Mouse (Mus musculus) large intestine, adult 2 months (tissue): ENCODE measurements around the gene Med24. TPM values are rescaled to one million over a fixed set of nuclear protein-coding genes. Genes with fewer than 3 reads are reported as not detected.
A peak's percentile ranks its signal among the peaks of the same experiment; 100 is the strongest.

ENCODE experiments used
- DNase-seq: peaks from one replicate; pipeline ENCODE4 v3.0.0-alpha.2; 2012; ENCODE audit warnings: low read depth, low spot score
- WGBS: fragments of 180-500 bp; shearing (Covaris S2); methylation state at CpG from one replicate; pipeline ENCODE4 v1.1.7; 2018; 5-methylcytosine and 5-hydroxymethylcytosine counted together
- polyA plus RNA-seq: library from polyadenylated mRNA; depleted of rRNA; stranded (reverse); fragments of >200 nt; gene quantifications from 2 replicates; pipeline ENCODE4 v1.2.3, GENCODE M21; 2012; rRNA removed

Gene Med24
- polyA plus RNA-seq = 43.2 and 50.8 TPM in 2 replicates

GRCm38 (mm10) chr11:98729119-98729588, at the start of gene Med24:
Gene Med24, minus strand, starts transcription at chr11:98729435.
- under 1% methylated on average over 16 of the region's 16 CpGs for WGBS
- DNase-seq = no peak

GRCm38 (mm10) chr11:98777888-98778287, 48.7 kb upstream of the Med24 start:
- no peak for DNase-seq

GRCm38 (mm10) chr11:98776843-98777590, 47.8 kb upstream of the Med24 start:
- no peak for DNase-seq
- 8% methylated on average over 9 of the region's 9 CpGs for WGBS

- DNase-seq = no peak
- WGBS = 29% methylated on average over 12 of the region's 12 CpGs
These were observed 47.0 kb upstream of the Med24 start for GRCm38 (mm10) chr11:98776052-98776764.

GRCm38 (mm10) chr11:98775348-98776051, 46.3 kb upstream of the Med24 start:
- WGBS = under 1% methylated on average over 15 of the region's 15 CpGs
- no peak for DNase-seq

- no peak for DNase-seq
- WGBS = 1% methylated on average over 22 of the region's 22 CpGs
These were observed 45.5 kb upstream of the Med24 start, which contains the start of gene Nr1d1 for GRCm38 (mm10) chr11:98774582-98775347. Gene Nr1d1, minus strand, starts transcription at chr11:98775333.

- WGBS = 0% methylated on average over 37 of the region's 37 CpGs
- DNase-seq = peak; percentile 100
These were observed 44.5 kb upstream of the Med24 start for GRCm38 (mm10) chr11:98773635-98774295.

- DNase-seq = no peak
- WGBS = 6% methylated on average over 8 of the region's 8 CpGs
These were observed 43.5 kb upstream of the Med24 start for GRCm38 (mm10) chr11:98772667-98773171.

GRCm38 (mm10) chr11:98771844-98772525, 42.8 kb upstream of the Med24 start:
- 82% methylated on average over 11 of the region's 11 CpGs for WGBS
- no peak for DNase-seq

GRCm38 (mm10) chr11:98771131-98771530, 41.9 kb upstream of the Med24 start:
- WGBS = 92% methylated on average over 18 of the region's 18 CpGs
- no peak for DNase-seq

- no peak for DNase-seq
- WGBS = 53% methylated on average over 26 of the region's 26 CpGs
These were observed 41.1 kb upstream of the Med24 start for GRCm38 (mm10) chr11:98770096-98770975.

GRCm38 (mm10) chr11:98769007-98769954, 40.0 kb upstream of the Med24 start:
- no peak for DNase-seq
- WGBS = 81% methylated on average over 25 of the region's 25 CpGs

GRCm38 (mm10) chr11:98768127-98769006, 39.1 kb upstream of the Med24 start:
- no peak for DNase-seq
- 68% methylated on average over 39 of the region's 39 CpGs for WGBS

- no peak for DNase-seq
These were observed 38.5 kb upstream of the Med24 start for GRCm38 (mm10) chr11:98767713-98768112.

GRCm38 (mm10) chr11:98767276-98767675, 38.0 kb upstream of the Med24 start:
- 56% methylated on average over 9 of the region's 9 CpGs for WGBS
- no peak for DNase-seq

More at GRCm38 (mm10) chr11:98767713-98768112, 38.5 kb upstream of the Med24 start:
- 53% methylated on average over 4 of the region's 4 CpGs for WGBS
